Mouse (Mus musculus) kidney, adult 9 months (tissue): ENCODE data around the gene Scgb1b2.

Experiments
- DNase-seq: peaks from one replicate; pipeline ENCODE4 v3.0.0; 2022

Gene Scgb1b2

DNA sequence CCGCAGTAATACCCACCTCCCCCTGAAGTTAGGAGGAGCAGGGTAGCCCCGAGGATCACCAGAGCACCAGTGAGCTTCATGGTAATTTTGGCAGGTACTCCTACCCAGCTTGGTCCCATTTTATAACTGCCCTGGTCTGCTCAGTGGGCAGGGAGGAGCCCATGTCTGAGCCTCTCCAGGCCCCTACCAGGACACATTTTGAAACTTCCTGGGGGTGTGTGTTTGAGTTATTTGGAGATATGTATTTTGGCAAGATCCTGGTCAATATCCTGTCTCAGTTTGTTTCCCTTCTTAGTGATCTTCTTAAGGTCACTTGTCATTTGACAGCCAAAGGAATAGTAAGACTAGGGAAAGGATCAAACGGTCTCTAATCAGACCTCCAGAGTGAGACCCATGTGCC lies at the start of gene Scgb1b2:
TSS of gene Scgb1b2 (minus strand) at position 101 of the 400 bp plus-strand sequence.
- DNase-seq = no peak

DNA sequence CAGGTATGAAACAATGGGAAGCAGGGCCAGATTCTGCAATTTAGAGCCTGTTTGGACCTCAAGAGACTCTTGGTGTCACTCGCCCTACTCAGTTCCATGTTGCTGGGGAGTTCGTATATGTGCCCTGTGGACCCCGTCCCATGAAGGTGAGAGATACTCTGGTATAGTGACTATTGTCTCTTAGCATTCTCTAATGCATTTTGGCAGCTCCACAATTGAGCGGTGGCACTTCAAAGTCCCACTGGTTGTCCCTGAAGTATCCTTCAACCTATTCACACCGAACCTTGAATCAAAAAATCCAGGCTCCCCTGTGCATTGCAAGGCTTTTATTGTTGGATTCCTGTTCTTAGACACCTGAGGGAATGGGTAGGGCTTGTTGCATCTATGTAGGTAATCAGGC lies 1.4 kb downstream of the Scgb1b2 start, which contains the start of gene Scgb2b2:
TSS of gene Scgb2b2 (plus strand) at position 301 of the 400 bp plus-strand sequence.
- DNase-seq = no peak
